16 mouse cellular contexts compared by ENCODE assay signal in genomic region chr11:81328088-81328487, GRCm38 (mm10).
DNase-seq lines count a peak whose midpoint lies in the region; ATAC-seq lines count a peak whose summit lies in the region.
"Had no signal": no experiment of that assay in that cellular context is flagged by ENCODE, and none has a peak within 500 bp of the region (broad histone marks: within the 10 kb centered on the region; RNA-seq: fewer than 3 reads in every experiment).

No protein-coding gene starts in this region.

- DNase-seq in left cerebral cortex, postnatal 25 days (ENCODE audit: low spot score in 2 of 2), result peak; percentile 12 to 35
- no peak for DNase-seq in left cerebral cortex, adult 8-10 months (ENCODE audit: low spot score in 2 of 2)
- DNase-seq in lung, postnatal 36 days, result peak; percentile 0
- DNase-seq in lung, postnatal 25 days (ENCODE audit: low spot score), result no peak
- peak; percentile 56 for DNase-seq in brain, adult 2 months (ENCODE audit: low read depth, low spot score)
- DNase-seq: adrenal gland, adult 8-10 months; adrenal gland, postnatal 25 days; cerebellum, adult 18-20 months; cerebellum, adult 9-10 months; cerebellum, postnatal 14 days; forebrain, postnatal 0 days; gastrocnemius, postnatal 14 days; heart, adult 2 months had no signal

- intact Hi-C loops in left cerebral cortex, postnatal 25 days (cut with DNase I), result no loop called here

- no peak for ATAC-seq in granulocyte monocyte progenitor cell, adult 5-6 weeks (replicated peaks; ENCODE audit: poor library complexity, severe bottlenecking)
- ATAC-seq: activated CD4-positive, CD25-positive, alpha-beta regulatory T cell, adult 4 months; forebrain, embryonic 14.5 days; forebrain, postnatal 0 days had no signal

Comparison
In these comparisons a context has a peak if more than half of its experiments do, and no peak if none do; other contexts are left out.
1. DNase-seq: peak in left cerebral cortex, postnatal 25 days (2 of 2), lung, postnatal 36 days (single experiment) and brain, adult 2 months (single experiment); none in left cerebral cortex, adult 8-10 months (0 of 2) and lung, postnatal 25 days (single experiment).